ENCODE assay signal across 21 mouse cellular contexts in the genomic region with DNA sequence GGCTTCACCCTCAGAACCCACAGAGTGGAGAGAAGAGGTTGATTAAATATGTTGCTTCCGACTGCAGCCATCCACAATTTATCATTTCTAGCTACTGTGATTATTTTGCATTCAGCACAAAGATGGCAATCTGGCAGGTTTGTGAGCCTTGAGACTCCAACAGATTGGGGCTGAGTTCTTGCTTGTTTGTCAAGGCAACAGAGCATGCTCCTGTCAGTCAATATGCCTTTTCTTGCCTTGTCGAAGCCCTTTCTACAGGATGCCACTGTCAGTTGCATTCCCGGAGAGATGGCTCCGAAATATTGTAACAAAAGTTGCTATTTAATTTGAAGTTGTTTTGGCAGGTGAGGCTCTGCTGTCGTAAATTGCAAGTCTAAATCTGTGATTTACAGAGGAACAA.
"Had no signal": no experiment of that assay in that cellular context is flagged by ENCODE, and none has a peak within 500 bp of the region (broad histone marks: within the 10 kb centered on the region; RNA-seq: fewer than 3 reads in every experiment).

No protein-coding gene starts in this region.

- H3K27ac ChIP-seq: lung, embryonic 15.5 days; macrophage; midbrain, embryonic 10.5 days; midbrain, embryonic 12.5 days; neural tube, embryonic 13.5 days; neural tube, embryonic 15.5 days had no signal

- H3K4me1 ChIP-seq: lung, embryonic 15.5 days; midbrain, embryonic 10.5 days; midbrain, embryonic 12.5 days; neural tube, embryonic 13.5 days; neural tube, embryonic 15.5 days had no signal

- H3K4me3 ChIP-seq: lung, embryonic 15.5 days; midbrain, embryonic 10.5 days; midbrain, embryonic 12.5 days; myocyte; neural tube, embryonic 13.5 days; neural tube, embryonic 15.5 days had no signal

- H3K27me3 ChIP-seq: lung, embryonic 15.5 days; midbrain, embryonic 12.5 days; neural tube, embryonic 13.5 days; neural tube, embryonic 15.5 days had no signal

- H3K36me3 ChIP-seq: lung, embryonic 15.5 days; midbrain, embryonic 10.5 days; midbrain, embryonic 12.5 days; neural tube, embryonic 13.5 days; neural tube, embryonic 15.5 days had no signal

- H3K9ac ChIP-seq: lung, embryonic 15.5 days; midbrain, embryonic 12.5 days; neural tube, embryonic 13.5 days; neural tube, embryonic 15.5 days had no signal

- DNase-seq: lung, adult 2 months; lung, postnatal 14 days; lung, postnatal 36 days; midbrain, embryonic 14.5 days; retina, postnatal 1 day; right cerebral cortex, adult 18-20 months; right cerebral cortex, postnatal 25 days; right cerebral cortex, postnatal 4 days; spleen, adult 18-20 months; thymus, adult 18-20 months; thymus, postnatal 14 days; thymus, postnatal 36 days had no signal

- H3K9me3 ChIP-seq: lung, embryonic 15.5 days; midbrain, embryonic 10.5 days; midbrain, embryonic 12.5 days; neural tube, embryonic 13.5 days; neural tube, embryonic 15.5 days had no signal

- ATAC-seq: lung, postnatal 0 days; midbrain, embryonic 16.5 days had no signal

- H3K4me2 ChIP-seq: lung, embryonic 15.5 days; midbrain, embryonic 12.5 days; neural tube, embryonic 13.5 days; neural tube, embryonic 15.5 days had no signal
